Mouse (Mus musculus) heart, adult 2 months (tissue): ENCODE results near the gene Trpm8. TPM values are rescaled to one million over a fixed set of nuclear protein-coding genes. Genes with fewer than 3 reads are reported as not detected.

ENCODE experiments used
- DNase-seq, 2 experiments: peaks; one replicate each; pipeline ENCODE4 v3.0.0; 2021
- H3K27ac ChIP-seq: fragments of 200-600 bp; 2 replicates; pipeline ENCODE4 v1.8.1; 2022
- H3K27me3 ChIP-seq: fragments of 200-500 bp; 2 replicates; pipeline ENCODE4 v1.6.1; 2012; ENCODE audit warnings: mild to moderate bottlenecking, low read length, inconsistent platforms, mixed read lengths; ENCODE audit not compliant: control insufficient read depth, insufficient read depth
- H3K36me3 ChIP-seq: fragments of 200-500 bp; 2 replicates; pipeline ENCODE4 v1.6.1; 2012; ENCODE audit warnings: low read length, inconsistent platforms; ENCODE audit not compliant: control insufficient read depth, insufficient read depth
- H3K4me1 ChIP-seq: fragments of 200-500 bp; 2 replicates; pipeline ENCODE4 v1.6.1; 2011; ENCODE audit warnings: low read length; ENCODE audit not compliant: control insufficient read depth, insufficient read depth
- H3K4me3 ChIP-seq: fragments of 200-600 bp; 2 replicates; pipeline ENCODE4 v1.8.1; 2022
- H3K79me2 ChIP-seq: fragments of 200-500 bp; replicated peaks from 2 replicates; pipeline ENCODE4 v1.6.1; 2012; ENCODE audit warnings: mild to moderate bottlenecking, inconsistent platforms, low read length, moderate library complexity, mixed read lengths; ENCODE audit not compliant: control insufficient read depth, insufficient read depth
- H3K9ac ChIP-seq: fragments of 200-500 bp; 2 replicates; pipeline ENCODE4 v1.6.1; 2012; ENCODE audit warnings: low read depth, mild to moderate bottlenecking, control low read depth, inconsistent platforms, low read length, mixed read lengths
- CTCF ChIP-seq: fragments of 200-600 bp; IDR thresholded peaks from 2 replicates; pipeline ENCODE4 v1.8.1; 2022; ENCODE audit warnings: antibody characterized with exemption, mild to moderate bottlenecking, moderate library complexity
- EP300 ChIP-seq: fragments of 200-500 bp; IDR thresholded peaks from 2 replicates; pipeline ENCODE4 v1.6.1; 2011; ENCODE audit warnings: low read depth, low read length, control low read depth; ENCODE audit not compliant: insufficient read depth
- POLR2A ChIP-seq: fragments of 200-500 bp; IDR thresholded peaks from 2 replicates; pipeline ENCODE4 v1.6.1; 2011; ENCODE audit warnings: mild to moderate bottlenecking, low read depth, low read length, control low read depth; ENCODE audit not compliant: insufficient read depth
- WGBS: fragments of 180-500 bp; shearing (Covaris S2); methylation state at CpG from one replicate; pipeline ENCODE4 v1.1.7; 2018; 5-methylcytosine and 5-hydroxymethylcytosine counted together
- intact Hi-C: fragments of 180-260 bp; cut with DNase I; formaldehyde crosslinking; loops from one replicate; pipeline ENCODE4 v1.15.1; 2025
- polyA plus RNA-seq: library from polyadenylated mRNA; depleted of rRNA; stranded (reverse); fragments of >200 nt; gene quantifications from 2 replicates; pipeline ENCODE4 v1.2.3, GENCODE M21; 2012
- total RNA-seq, 2 experiments: library from RNA; stranded (reverse); gene quantifications; 2 replicates each; pipeline ENCODE4 v1.2.3; 2021

Gene Trpm8
- total and polyA plus RNA-seq, 3 experiments, result not detected

GRCm38 (mm10) chr1:88355025-88355424 is 77.6 kb downstream of the Trpm8 start:
- Histone ChIP-seq H3K4me3 (no peak overlapping the region), H3K36me3 (no peaks in the 10 kb centered on the region), H3K27ac (no peak overlapping the region), H3K79me2 (no peaks in the 10 kb centered on the region), H3K27me3 (peaks cover 2% of the 10 kb centered on the region; the same call in 1 of the 2 replicates), H3K4me1 (no peaks in the 10 kb centered on the region), H3K9ac (no peak overlapping the region)
- DNase-seq, result no peak
- WGBS, result 88% methylated on average over 12 of the region's 12 CpGs
- no peak for TF ChIP-seq CTCF
- no peak for TF ChIP-seq EP300
- no peak for TF ChIP-seq POLR2A
- intact Hi-C loops, result loop anchor here (5.0 kb wide), 2 partner anchors 352 to 387 kb away; no protein-coding TSS in a partner anchor

GRCm38 (mm10) chr1:88355681-88356080 is 78.2 kb downstream of the Trpm8 start:
- no peak overlapping the region for H3K27ac ChIP-seq
- 89% methylated on average over 3 of the region's 3 CpGs for WGBS
- intact Hi-C loops, result loop anchor here (5.0 kb wide), 2 partner anchors 352 to 387 kb away; no protein-coding TSS in a partner anchor

GRCm38 (mm10) chr1:88356616-88357015 is 79.2 kb downstream of the Trpm8 start:
- no peak overlapping the region for H3K9ac ChIP-seq
- no peak for DNase-seq
- 70% methylated on average over 6 of the region's 6 CpGs for WGBS
- H3K4me1 ChIP-seq, result no peaks in the 10 kb centered on the region
- H3K27me3 ChIP-seq, result peaks cover 2% of the 10 kb centered on the region; the same call in 1 of the 2 replicates
- no peak overlapping the region for H3K4me3 ChIP-seq
- no peak overlapping the region for H3K27ac ChIP-seq
- H3K79me2 ChIP-seq, result no peaks in the 10 kb centered on the region
- no peaks in the 10 kb centered on the region for H3K36me3 ChIP-seq
- intact Hi-C loops, result loop anchor here (5.0 kb wide), 2 partner anchors 351 to 386 kb away; no protein-coding TSS in a partner anchor
- no peak for TF ChIP-seq POLR2A
- no peak for TF ChIP-seq CTCF
- TF ChIP-seq EP300, result no peak

More at GRCm38 (mm10) chr1:88355681-88356080, 78.2 kb downstream of the Trpm8 start:
- no peaks in the 10 kb centered on the region for H3K79me2 ChIP-seq
- no peak overlapping the region for H3K4me3 ChIP-seq
- peaks cover 2% of the 10 kb centered on the region; the same call in 1 of the 2 replicates for H3K27me3 ChIP-seq
- no peaks in the 10 kb centered on the region for H3K36me3 ChIP-seq
- TF ChIP-seq POLR2A (no peak), EP300 (no peak)
- no peaks in the 10 kb centered on the region for H3K4me1 ChIP-seq
- no peak for DNase-seq
- H3K9ac ChIP-seq, result no peak overlapping the region

- Histone ChIP-seq H3K36me3 (no peaks in the 10 kb centered on the region), H3K4me1 (no peaks in the 10 kb centered on the region), H3K27me3 (peaks cover 2% of the 10 kb centered on the region; the same call in 1 of the 2 replicates), H3K9ac (no peak overlapping the region), H3K4me3 (no peak overlapping the region), H3K79me2 (no peaks in the 10 kb centered on the region), H3K27ac (no peak overlapping the region)
- intact Hi-C loops, result loop anchor here (5.0 kb wide), 2 partner anchors 350 to 385 kb away; no protein-coding TSS in a partner anchor
- peak; percentile 73 for TF ChIP-seq CTCF
- TF ChIP-seq EP300, result no peak
- 80% methylated on average over 6 of the region's 6 CpGs for WGBS
- peak in 1 of 2 experiments; percentile 7 for DNase-seq
Observed at GRCm38 (mm10) chr1:88357458-88358090, 80.1 kb downstream of the Trpm8 start.

- no peak overlapping the region for H3K27ac ChIP-seq
- DNase-seq, result no peak
- no peaks in the 10 kb centered on the region for H3K36me3 ChIP-seq
- TF ChIP-seq EP300, result no peak
- TF ChIP-seq CTCF, result no peak
- no peak for TF ChIP-seq POLR2A
- no peaks in the 10 kb centered on the region for H3K79me2 ChIP-seq
- H3K4me3 ChIP-seq, result no peak overlapping the region
- peaks cover 2% of the 10 kb centered on the region; the same call in 1 of the 2 replicates for H3K27me3 ChIP-seq
- no peaks in the 10 kb centered on the region for H3K4me1 ChIP-seq
- H3K9ac ChIP-seq, result no peak overlapping the region
- 73% methylated on average over 7 of the region's 7 CpGs for WGBS
- intact Hi-C loops, result loop anchor here (5.0 kb wide), 2 partner anchors 349 to 384 kb away; no protein-coding TSS in a partner anchor
Observed at GRCm38 (mm10) chr1:88358102-88358654, 80.7 kb downstream of the Trpm8 start.

- H3K36me3 ChIP-seq, result no peaks in the 10 kb centered on the region
- no peaks in the 10 kb centered on the region for H3K27me3 ChIP-seq
- no peak overlapping the region for H3K9ac ChIP-seq
- intact Hi-C loops, result no loop called here
- DNase-seq, result no peak
- WGBS, result 84% methylated on average over 4 of the region's 4 CpGs
- TF ChIP-seq POLR2A (no peak), EP300 (no peak), CTCF (no peak)
- H3K79me2 ChIP-seq, result no peaks in the 10 kb centered on the region
- no peak overlapping the region for H3K4me3 ChIP-seq
- H3K27ac ChIP-seq, result no peak overlapping the region
- no peaks in the 10 kb centered on the region for H3K4me1 ChIP-seq
Observed at GRCm38 (mm10) chr1:88361085-88361484, 83.6 kb downstream of the Trpm8 start.
